Mouse (Mus musculus): ENCODE measurements around the gene Gm12216.
"Not testable (repeated sequence)": the region's sequence is repeated elsewhere in the genome, so short reads cannot be mapped to it uniquely, and the experiment has no call there.

The Gm12216 gene

GRCm38 (mm10) chr11:53858761-53859580, at the start of gene Gm12216:
Gene Gm12216 (minus strand): TSS chr11:53859256.
- peak; percentile 19 for DNase-seq

- DNase-seq = no peak
These were observed 49.6 kb upstream of the Gm12216 start for GRCm38 (mm10) chr11:53908686-53909085.

GRCm38 (mm10) chr11:53904534-53904925, 45.5 kb upstream of the Gm12216 start:
- DNase-seq = no peak

GRCm38 (mm10) chr11:53903781-53904533, 44.9 kb upstream of the Gm12216 start:
- peak; percentile 39 for DNase-seq

- DNase-seq = no peak
These were observed 43.7 kb upstream of the Gm12216 start for GRCm38 (mm10) chr11:53902741-53903140.

GRCm38 (mm10) chr11:53900991-53901390, 41.9 kb upstream of the Gm12216 start:
- DNase-seq = no peak

GRCm38 (mm10) chr11:53899981-53900380, 40.9 kb upstream of the Gm12216 start:
- no peak for DNase-seq

GRCm38 (mm10) chr11:53899004-53899403, 39.9 kb upstream of the Gm12216 start:
- no peak for DNase-seq

- no peak for DNase-seq
These were observed 37.9 kb upstream of the Gm12216 start for GRCm38 (mm10) chr11:53896935-53897334.

GRCm38 (mm10) chr11:53893451-53893850, 34.4 kb upstream of the Gm12216 start:
- DNase-seq = no peak

- DNase-seq = peak; percentile 74
These were observed 33.8 kb upstream of the Gm12216 start for GRCm38 (mm10) chr11:53892716-53893416.

- peak; percentile 100 for DNase-seq
These were observed 32.7 kb upstream of the Gm12216 start, which contains the start of gene Slc22a5 for GRCm38 (mm10) chr11:53891505-53892451. Gene Slc22a5 (minus strand): TSS chr11:53891660.

- peak; percentile 22 for DNase-seq
These were observed 31.9 kb upstream of the Gm12216 start for GRCm38 (mm10) chr11:53890906-53891504.

- DNase-seq = no peak
These were observed 31.2 kb upstream of the Gm12216 start for GRCm38 (mm10) chr11:53890225-53890624.

- no peak for DNase-seq
These were observed 30.1 kb upstream of the Gm12216 start for GRCm38 (mm10) chr11:53889091-53889645.

- DNase-seq = no peak
These were observed 29.2 kb upstream of the Gm12216 start for GRCm38 (mm10) chr11:53888242-53888641.

GRCm38 (mm10) chr11:53883287-53883686, 24.2 kb upstream of the Gm12216 start:
- no peak for DNase-seq

- DNase-seq = not testable (repeated sequence)
These were observed 19.0 kb upstream of the Gm12216 start for GRCm38 (mm10) chr11:53878096-53878495.

GRCm38 (mm10) chr11:53876488-53876887, 17.4 kb upstream of the Gm12216 start:
- no peak for DNase-seq

GRCm38 (mm10) chr11:53874706-53875105, 15.7 kb upstream of the Gm12216 start:
- DNase-seq = no peak
